Mouse (Mus musculus) forebrain, postnatal 0 days (tissue): Measurements from ENCODE around the gene Wdr18. TPM values are rescaled to one million over a fixed set of nuclear protein-coding genes. Genes with fewer than 3 reads are reported as not detected.

Source experiments
- ATAC-seq: fragments of 200-750 bp; cut with Nextera tagmentation; 2 replicates; pipeline ENCODE4 v1.8.0; 2017; ENCODE audit warnings: mild to moderate bottlenecking, moderate library complexity
- DNase-seq: peaks from one replicate; pipeline ENCODE4 v3.0.0-alpha.2; 2015
- H3K27ac ChIP-seq: fragments of 300-500 bp; sonication (generic); 2 replicates; pipeline ENCODE4 v1.5.1; 2014; ENCODE audit warnings: low read depth, mild to moderate bottlenecking, antibody characterized with exemption, low read length, moderate library complexity, mixed read lengths
- H3K27me3 ChIP-seq: fragments of 300-500 bp; sonication (generic); 2 replicates; pipeline ENCODE4 v1.6.1; 2014; ENCODE audit warnings: mild to moderate bottlenecking, low read length, mixed read lengths; ENCODE audit not compliant: insufficient read depth
- H3K36me3 ChIP-seq: fragments of 300-500 bp; sonication (generic); 2 replicates; pipeline ENCODE4 v1.6.1; 2014; ENCODE audit warnings: mild to moderate bottlenecking, moderate library complexity; ENCODE audit not compliant: insufficient read depth
- H3K4me1 ChIP-seq: fragments of 300-500 bp; sonication (generic); 2 replicates; pipeline ENCODE4 v1.6.1; 2014; ENCODE audit warnings: antibody characterized with exemption; ENCODE audit not compliant: insufficient read depth
- H3K4me2 ChIP-seq: fragments of 300-500 bp; sonication (generic); 2 replicates; pipeline ENCODE4 v1.6.1; 2014; ENCODE audit warnings: low read depth, mild to moderate bottlenecking, moderate library complexity
- H3K4me3 ChIP-seq: fragments of 300-500 bp; sonication (generic); 2 replicates; pipeline ENCODE4 v1.5.1; 2014; ENCODE audit warnings: low read depth, low read length, mixed read lengths
- H3K9ac ChIP-seq: fragments of 300-500 bp; sonication (generic); 2 replicates; pipeline ENCODE4 v1.6.1; 2014; ENCODE audit warnings: mild to moderate bottlenecking
- H3K9me3 ChIP-seq: fragments of 300-500 bp; sonication (generic); 2 replicates; pipeline ENCODE4 v1.6.1; 2016; ENCODE audit warnings: low read length
- CTCF ChIP-seq: sonication (generic); IDR thresholded peaks from 2 replicates; pipeline ENCODE4 v1.5.1; 2016; ENCODE audit warnings: antibody characterized with exemption, control low read depth, low read depth
- WGBS: fragments of 180-500 bp; shearing (Covaris S2); extraction: QIAGEN DNeasy Blood & Tissue Kit; methylation state at CpG from one replicate; pipeline ENCODE4 v1.1.7; 2014; 5-methylcytosine and 5-hydroxymethylcytosine counted together
- polyA plus RNA-seq: library from polyadenylated mRNA; unstranded; fragments of >200 nt; fragmentation: Nextera tagmentation; extraction: Ambion mirVana; gene quantifications from 2 replicates; pipeline ENCODE4 v1.2.1, GENCODE M21; 2015
- total RNA-seq: library from RNA; depleted of rRNA; stranded (reverse); fragments of >200 nt; gene quantifications from 2 replicates; pipeline ENCODE4 v1.2.3, GENCODE M21; 2014

Gene Wdr18
- total and polyA plus RNA-seq, 2 experiments from 2014 or later = 58.2 to 107 TPM

- 2% methylated on average over 35 of the region's 35 CpGs for WGBS
- Histone ChIP-seq H3K4me1 (peaks cover 14% of the 10 kb centered on the region; the same call in 1 of the 2 replicates), H3K36me3 (no peaks in the 10 kb centered on the region), H3K27ac (peak overlapping the region; percentile 96), H3K27me3 (peaks cover 30% of the 10 kb centered on the region), H3K4me3 (peak overlapping the region; percentile 77), H3K9me3 (no peaks in the 10 kb centered on the region), H3K4me2 (peak overlapping the region; percentile 93), H3K9ac (peak overlapping the region; percentile 66)
- ATAC-seq (no peak), DNase-seq (peak; percentile 86)
- no peak for TF ChIP-seq CTCF
These were observed 25.6 kb downstream of the Wdr18 start for GRCm38 (mm10) chr10:79985334-79986231.

GRCm38 (mm10) chr10:79986232-79986878, 26.4 kb downstream of the Wdr18 start:
- no peaks in the 10 kb centered on the region for H3K36me3 ChIP-seq
- H3K4me1 ChIP-seq = peaks cover 14% of the 10 kb centered on the region; the same call in 1 of the 2 replicates
- DNase-seq = no peak
- peak overlapping the region; percentile 93 for H3K4me2 ChIP-seq
- peak overlapping the region; percentile 66; the same call in 1 of the 2 replicates for H3K9ac ChIP-seq
- peak overlapping the region; percentile 96 for H3K27ac ChIP-seq
- WGBS = 47% methylated on average over 6 of the region's 6 CpGs
- peak overlapping the region; percentile 77 for H3K4me3 ChIP-seq
- no peak for TF ChIP-seq CTCF
- H3K9me3 ChIP-seq = no peaks in the 10 kb centered on the region
- ATAC-seq = no peak
- H3K27me3 ChIP-seq = peaks cover 30% of the 10 kb centered on the region

- Histone ChIP-seq H3K27ac (no peak overlapping the region), H3K27me3 (peaks cover 30% of the 10 kb centered on the region), H3K4me3 (no peak overlapping the region), H3K4me1 (peaks cover 14% of the 10 kb centered on the region; the same call in 1 of the 2 replicates), H3K9me3 (no peaks in the 10 kb centered on the region), H3K36me3 (no peaks in the 10 kb centered on the region), H3K4me2 (no peak overlapping the region), H3K9ac (no peak overlapping the region)
- TF ChIP-seq CTCF = peak; percentile 87
- no peak for ATAC-seq
- 4% methylated on average over 11 of the region's 11 CpGs for WGBS
- peak; percentile 88 for DNase-seq
These were observed 27.0 kb downstream of the Wdr18 start for GRCm38 (mm10) chr10:79986963-79987362.

- Histone ChIP-seq H3K36me3 (no peaks in the 10 kb centered on the region), H3K9me3 (no peaks in the 10 kb centered on the region), H3K27me3 (peaks cover 30% of the 10 kb centered on the region), H3K27ac (no peak overlapping the region), H3K4me2 (peak overlapping the region; percentile 66), H3K9ac (peak overlapping the region; percentile 43), H3K4me1 (peaks cover 13% of the 10 kb centered on the region; the same call in 1 of the 2 replicates), H3K4me3 (peak overlapping the region; percentile 45)
- DNase-seq (no peak), ATAC-seq (no peak)
- WGBS = 13% methylated on average over 27 of the region's 27 CpGs
- TF ChIP-seq CTCF = no peak
These were observed 28.0 kb downstream of the Wdr18 start for GRCm38 (mm10) chr10:79987771-79988505.

- no peaks in the 10 kb centered on the region for H3K36me3 ChIP-seq
- H3K4me1 ChIP-seq = peaks cover 6% of the 10 kb centered on the region; the same call in 1 of the 2 replicates
- H3K27ac ChIP-seq = no peak within 1 kb of the TSS
- peaks cover 30% of the 10 kb centered on the region for H3K27me3 ChIP-seq
- no peak for TF ChIP-seq CTCF
- no peak for DNase-seq
- peak within 1 kb of the TSS; percentile 66 for H3K4me2 ChIP-seq
- no peaks in the 10 kb centered on the region for H3K9me3 ChIP-seq
- H3K4me3 ChIP-seq = peak within 1 kb of the TSS; percentile 45
- WGBS = 1% methylated on average over 59 of the region's 59 CpGs
- H3K9ac ChIP-seq = peak within 1 kb of the TSS; percentile 43
- ATAC-seq = no peak
These were observed 28.7 kb downstream of the Wdr18 start, which contains the start of gene Cnn2 for GRCm38 (mm10) chr10:79988506-79989271. TSS of gene Cnn2 (plus strand) at chr10:79988584.

GRCm38 (mm10) chr10:79989272-79989786, 29.4 kb downstream of the Wdr18 start:
- H3K9ac ChIP-seq = no peak overlapping the region
- no peak overlapping the region for H3K27ac ChIP-seq
- peaks cover 6% of the 10 kb centered on the region; the same call in 1 of the 2 replicates for H3K4me1 ChIP-seq
- 35% methylated on average over 8 of the region's 8 CpGs for WGBS
- peak overlapping the region; percentile 66; the same call in 1 of the 2 replicates for H3K4me2 ChIP-seq
- H3K4me3 ChIP-seq = no peak overlapping the region
- no peak for ATAC-seq
- H3K27me3 ChIP-seq = peaks cover 30% of the 10 kb centered on the region
- H3K36me3 ChIP-seq = no peaks in the 10 kb centered on the region
- no peak for DNase-seq
- no peaks in the 10 kb centered on the region for H3K9me3 ChIP-seq
- no peak for TF ChIP-seq CTCF
